Mouse (Mus musculus) CH12.LX (cell line): ENCODE results near the gene Cit. TPM values are rescaled to one million over a fixed set of nuclear protein-coding genes. Genes with fewer than 3 reads are reported as not detected.

ENCODE experiments used
- DNase-seq: peaks from one replicate; pipeline ENCODE4 v3.0.0-alpha.2; 2013; ENCODE audit errors: extremely low read depth
- H3K27ac ChIP-seq: 2 replicates; pipeline ENCODE4 v1.5.1; 2012; ENCODE audit warnings: low read depth, mild to moderate bottlenecking, control low read depth, moderate library complexity; ENCODE audit not compliant: insufficient read depth
- H3K27me3 ChIP-seq: replicated peaks from 2 replicates; pipeline ENCODE3; 2012; ENCODE audit warnings: inconsistent platforms
- H3K36me3 ChIP-seq, 2 experiments: replicated peaks in 1 of 2; 2 replicates each; pipeline versions ENCODE3 to v1.6.1; 2012; ENCODE audit warnings: inconsistent platforms in 1 of 2, low read length in 1 of 2, mild to moderate bottlenecking in 1 of 2, mixed read lengths in 1 of 2, moderate library complexity in 1 of 2; ENCODE audit not compliant: control insufficient read depth in 1 of 2, insufficient read depth in 1 of 2
- H3K4me1 ChIP-seq, 2 experiments: 2 replicates each; pipeline ENCODE4 v1.6.1; 2012; ENCODE audit warnings: inconsistent platforms in 1 of 2, moderate library complexity in 1 of 2; ENCODE audit not compliant: insufficient read depth in 2 of 2, control insufficient read depth in 1 of 2
- H3K4me2 ChIP-seq: 2 replicates; pipeline ENCODE4 v1.6.1; 2012; ENCODE audit warnings: low read depth, mild to moderate bottlenecking, control low read depth; ENCODE audit not compliant: poor library complexity, insufficient read depth, severe bottlenecking
- H3K4me3 ChIP-seq, 3 experiments: fragments of 150-350 bp in 1 of 3; sonication (generic) in 1 of 3; replicated peaks in 1 of 3; 2 replicates each; pipeline versions ENCODE3 to v1.5.1; 2011 to 2012; ENCODE audit warnings: low read depth in 2 of 3, low read length in 2 of 3, mild to moderate bottlenecking in 2 of 3, moderate library complexity in 2 of 3, control low read depth in 1 of 3, improper control_type of control experiment in 1 of 3, inconsistent platforms in 1 of 3, mixed read lengths in 1 of 3; ENCODE audit not compliant: poor library complexity in 1 of 3
- H3K79me2 ChIP-seq: replicated peaks from 2 replicates; pipeline ENCODE4 v1.6.1; 2012; ENCODE audit warnings: mild to moderate bottlenecking, moderate library complexity; ENCODE audit not compliant: control insufficient read depth, poor library complexity, insufficient read depth, severe bottlenecking; ENCODE audit errors: extremely low read depth
- H3K9ac ChIP-seq: 2 replicates; pipeline ENCODE4 v1.6.1; 2012; ENCODE audit warnings: low read depth, mild to moderate bottlenecking, control low read depth, moderate library complexity; ENCODE audit not compliant: insufficient read depth
- H3K9me3 ChIP-seq: replicated peaks from 2 replicates; pipeline ENCODE3; 2012; ENCODE audit warnings: low read length, inconsistent platforms, mixed read lengths
- BHLHE40 ChIP-seq: IDR thresholded peaks from 2 replicates; pipeline ENCODE4 v1.6.1; 2011; ENCODE audit warnings: mild to moderate bottlenecking, low read depth, low read length, improper control_type of control experiment
- CHD1 ChIP-seq: IDR thresholded peaks from 2 replicates; pipeline ENCODE4 v1.6.1; 2012; ENCODE audit warnings: low read depth, low read length, improper control_type of control experiment, inconsistent platforms
- CTCF ChIP-seq, 2 experiments: IDR thresholded peaks in 1 of 2; conservative IDR thresholded peaks in 1 of 2; 2 replicates each; pipeline ENCODE4 v1.5.1; 2011 to 2012; ENCODE audit warnings: low read depth in 2 of 2, low read length in 2 of 2, improper control_type of control experiment in 1 of 2, inconsistent platforms in 1 of 2, mild to moderate bottlenecking in 1 of 2, moderate library complexity in 1 of 2
- IRF4 ChIP-seq: IDR thresholded peaks from 2 replicates; pipeline ENCODE4 v1.6.1; 2014; ENCODE audit warnings: low read depth, mild to moderate bottlenecking, inconsistent platforms, low read length, improper control_type of control experiment
- JUND ChIP-seq: conservative IDR thresholded peaks from 2 replicates; pipeline ENCODE4 v1.6.1; 2011; ENCODE audit warnings: low read depth, low read length, improper control_type of control experiment
- KAT2A ChIP-seq: IDR thresholded peaks from 2 replicates; pipeline ENCODE4 v1.6.1; 2012; ENCODE audit warnings: low read length, improper control_type of control experiment, inconsistent platforms; ENCODE audit not compliant: insufficient replicate concordance
- MAFK ChIP-seq: IDR thresholded peaks from 2 replicates; pipeline ENCODE4 v1.6.1; 2011; ENCODE audit warnings: low read length, improper control_type of control experiment; ENCODE audit not compliant: insufficient replicate concordance
- MEF2A ChIP-seq: IDR thresholded peaks from 2 replicates; pipeline ENCODE4 v1.6.1; 2014; ENCODE audit warnings: low read depth, mild to moderate bottlenecking, inconsistent platforms, low read length, improper control_type of control experiment, borderline replicate concordance
- NRF1 ChIP-seq: IDR thresholded peaks from 2 replicates; pipeline ENCODE4 v1.6.1; 2014; ENCODE audit warnings: low read depth, mild to moderate bottlenecking, inconsistent platforms, low read length, improper control_type of control experiment, moderate library complexity
- PAX5 ChIP-seq: IDR thresholded peaks from 2 replicates; pipeline ENCODE4 v1.6.1; 2012; ENCODE audit warnings: low read length, inconsistent platforms, mixed read lengths
- RCOR1 ChIP-seq: conservative IDR thresholded peaks from 2 replicates; pipeline ENCODE4 v1.6.1; 2012; ENCODE audit warnings: low read depth, mild to moderate bottlenecking, inconsistent platforms, low read length, improper control_type of control experiment
- SMC3 ChIP-seq: IDR thresholded peaks from 2 replicates; pipeline ENCODE4 v1.6.1; 2011; ENCODE audit warnings: low read depth, low read length, improper control_type of control experiment
- TBP ChIP-seq: conservative IDR thresholded peaks from 2 replicates; pipeline ENCODE4 v1.6.1; 2011; ENCODE audit warnings: low read depth, low read length, improper control_type of control experiment
- TCF12 ChIP-seq: IDR thresholded peaks from 2 replicates; pipeline ENCODE4 v1.6.1; 2014; ENCODE audit warnings: low read depth, mild to moderate bottlenecking, inconsistent platforms, low read length, improper control_type of control experiment
- UBTF ChIP-seq: IDR thresholded peaks from 2 replicates; pipeline ENCODE4 v1.6.1; 2012; ENCODE audit warnings: low read depth, mild to moderate bottlenecking, inconsistent platforms, low read length, improper control_type of control experiment, moderate library complexity
- USF1 ChIP-seq: IDR thresholded peaks from 2 replicates; pipeline ENCODE4 v1.6.1; 2014; ENCODE audit warnings: low read depth, mild to moderate bottlenecking, inconsistent platforms, low read length, improper control_type of control experiment
- ZKSCAN1 ChIP-seq: IDR thresholded peaks from 2 replicates; pipeline ENCODE4 v1.6.1; 2012; ENCODE audit warnings: low read depth, inconsistent platforms, low read length, improper control_type of control experiment, borderline replicate concordance
- ZMIZ1 ChIP-seq: IDR thresholded peaks from 2 replicates; pipeline ENCODE4 v1.6.1; 2012; ENCODE audit warnings: low read depth, mild to moderate bottlenecking, inconsistent platforms, low read length, improper control_type of control experiment
- dilution Hi-C: fragments of 300-500 bp; cut with MboI; formaldehyde crosslinking; loops from 2 replicates; pipeline ENCODE4 v1.14.3; 2020; ENCODE audit warnings: low sequenced_read_pairs; ENCODE audit not compliant: extremely low pct_unique_long_range_greater_than_20kb, extremely low pct_ligation_motif_present
- in situ Hi-C: fragments of 300-500 bp; cut with MboI; formaldehyde crosslinking; loops from 3 replicates; pipeline ENCODE4 v1.14.3; 2019; ENCODE audit warnings: low sequenced_read_pairs, low pct_ligation_motif_present, low pct_unique_long_range_greater_than_20kb, mixed read lengths
- polyA plus RNA-seq: library from polyadenylated mRNA; unstranded; fragments of >175 nt; gene quantifications from 2 replicates; pipeline ENCODE4 v1.2.1, GENCODE M21; 2012; ENCODE audit warnings: low read depth; ENCODE audit not compliant: insufficient read length
- total RNA-seq, 2 experiments: library from RNA; depleted of rRNA; stranded (reverse); fragments of 300-350 nt in 1 of 2; fragments of >200 nt in 1 of 2; gene quantifications; 2 replicates each; pipeline ENCODE4 v1.2.3; 2012 to 2014

Gene Cit
- total and polyA plus RNA-seq, 3 experiments = 7.0 to 24.9 (median 16.2) TPM

DNA sequence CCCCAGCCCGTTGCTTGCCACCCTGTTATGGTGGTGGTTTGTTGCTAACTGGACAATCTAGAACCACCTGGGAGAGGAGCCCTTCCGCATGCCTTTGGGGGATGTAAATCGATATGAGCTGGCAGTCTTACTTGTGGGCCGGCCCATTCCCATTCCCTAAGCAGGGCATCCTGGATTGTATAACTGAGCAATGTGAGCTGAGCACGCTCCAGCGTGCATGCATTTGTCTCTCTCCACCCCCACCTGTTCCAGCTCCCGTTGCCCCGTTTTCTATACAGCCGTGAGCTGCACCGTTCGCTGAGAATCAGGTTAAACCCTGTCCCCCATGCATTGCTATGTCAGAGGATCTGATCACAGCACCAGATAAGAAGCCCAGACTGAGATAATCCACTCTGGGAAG, 146.6 kb downstream of the Cit start:
- no peak overlapping the region for H3K4me3 ChIP-seq
- no peaks in the 10 kb centered on the region for H3K27me3 ChIP-seq
- in situ Hi-C loops = no loop called here
- TF ChIP-seq BHLHE40 = no peak
- TF ChIP-seq TBP = no peak
- dilution Hi-C loops = no loop called here
- DNase-seq = no peak
- H3K36me3 ChIP-seq = peaks cover 62 to 93% of the 10 kb centered on the region in 2 experiments
- H3K27ac ChIP-seq = no peak overlapping the region
- H3K4me1 ChIP-seq = peaks cover 0 to 13% of the 10 kb centered on the region in 2 experiments; a peak in 3 of 4 replicates
- H3K4me2 ChIP-seq = no peak overlapping the region
- H3K9me3 ChIP-seq = peaks cover 6% of the 10 kb centered on the region
- no peak overlapping the region for H3K9ac ChIP-seq
- no peaks in the 10 kb centered on the region for H3K79me2 ChIP-seq

DNA sequence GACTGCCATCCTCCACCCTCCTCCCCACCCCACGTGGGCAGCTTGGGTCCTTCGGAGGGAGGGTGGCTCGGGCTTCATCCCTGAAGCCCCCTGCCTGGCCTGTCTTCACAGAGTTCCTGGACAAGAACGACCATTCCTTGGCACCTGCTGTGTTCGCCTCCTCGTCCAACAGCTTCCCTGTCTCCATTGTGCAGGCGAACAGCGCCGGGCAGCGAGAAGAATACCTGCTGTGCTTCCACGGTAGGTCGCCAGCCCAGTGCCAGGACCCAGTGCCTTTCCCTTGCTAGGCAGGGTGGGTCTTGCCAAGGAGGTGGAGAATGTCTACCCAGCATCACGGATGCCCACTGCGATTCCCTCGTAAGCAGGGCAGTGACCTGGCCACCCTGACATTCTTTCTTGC, 149.0 kb downstream of the Cit start:
- Histone ChIP-seq H3K79me2 (no peaks in the 10 kb centered on the region), H3K36me3 (peaks cover 52 to 87% of the 10 kb centered on the region in 2 experiments), H3K4me1 (no peaks in the 10 kb centered on the region), H3K4me3 (no peak overlapping the region), H3K27ac (no peak overlapping the region), H3K4me2 (no peak overlapping the region), H3K9me3 (peaks cover 6% of the 10 kb centered on the region), H3K9ac (no peak overlapping the region)
- dilution Hi-C loops (no loop called here), in situ Hi-C loops (no loop called here)
- TF ChIP-seq PAX5 (no peak), TCF12 (no peak), IRF4 (no peak), ZKSCAN1 (no peak), ZMIZ1 (no peak), CTCF (conservative IDR thresholded peaks at IDR 0.05 in 1 of 2, IDR thresholded peaks at IDR 0.05 in 1 of 2; ENCODE audit: low read depth in 2 of 2, low read length in 2 of 2) (no peak), NRF1 (no peak), UBTF (no peak), CHD1 (no peak), TBP (no peak)
- TF ChIP-seq, all 38 proteins: peak for 0
- no peak for DNase-seq
- H3K27me3 ChIP-seq = no peaks in the 10 kb centered on the region

DNA sequence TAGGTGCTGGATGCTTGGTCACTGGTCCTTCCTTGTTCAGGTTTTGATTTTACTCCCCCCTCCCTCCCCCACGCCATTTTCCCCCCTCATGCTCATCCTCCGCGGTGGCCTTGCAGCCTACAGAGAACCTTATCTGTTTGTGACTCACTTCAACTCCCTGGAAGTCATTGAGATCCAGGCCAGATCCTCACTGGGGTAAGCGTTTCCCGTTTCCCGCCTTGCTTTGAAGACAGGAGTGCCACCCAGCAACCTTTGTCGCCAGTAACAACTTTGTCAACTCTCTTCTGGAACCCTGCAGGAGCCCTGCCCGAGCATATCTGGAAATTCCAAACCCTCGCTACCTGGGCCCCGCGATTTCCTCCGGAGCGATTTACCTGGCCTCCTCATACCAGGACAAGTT, 152.3 kb downstream of the Cit start:
- Histone ChIP-seq H3K4me1 (no peaks in the 10 kb centered on the region), H3K4me3 (no peak overlapping the region), H3K27me3 (no peaks in the 10 kb centered on the region), H3K9me3 (no peaks in the 10 kb centered on the region), H3K4me2 (no peak overlapping the region), H3K9ac (no peak overlapping the region), H3K36me3 (peaks cover 46 to 74% of the 10 kb centered on the region in 2 experiments), H3K79me2 (no peaks in the 10 kb centered on the region), H3K27ac (no peak overlapping the region)
- dilution Hi-C loops (no loop called here), in situ Hi-C loops (no loop called here)
- no peak for DNase-seq
- TF ChIP-seq SMC3 = no peak
- TF ChIP-seq MAFK = no peak
- TF ChIP-seq JUND = no peak
- TF ChIP-seq USF1 = no peak
- TF ChIP-seq IRF4 = no peak
- no peak for TF ChIP-seq KAT2A
- TF ChIP-seq MEF2A = no peak
- no peak for TF ChIP-seq RCOR1
